Mouse (Mus musculus) lung, postnatal 0 days (tissue): ENCODE data around the gene Dnajb3.
"Not testable (repeated sequence)": the region's sequence is repeated elsewhere in the genome, so short reads cannot be mapped to it uniquely, and the experiment has no call there.

Source experiments
- CTCF ChIP-seq: IDR thresholded peaks from 2 replicates; pipeline ENCODE4 v1.5.1; 2016; ENCODE audit warnings: antibody characterized with exemption, mild to moderate bottlenecking
- EP300 ChIP-seq: IDR thresholded peaks from 2 replicates; pipeline ENCODE4 v1.6.1; 2016; ENCODE audit warnings: antibody characterized with exemption, mild to moderate bottlenecking, control low read depth

DNA sequence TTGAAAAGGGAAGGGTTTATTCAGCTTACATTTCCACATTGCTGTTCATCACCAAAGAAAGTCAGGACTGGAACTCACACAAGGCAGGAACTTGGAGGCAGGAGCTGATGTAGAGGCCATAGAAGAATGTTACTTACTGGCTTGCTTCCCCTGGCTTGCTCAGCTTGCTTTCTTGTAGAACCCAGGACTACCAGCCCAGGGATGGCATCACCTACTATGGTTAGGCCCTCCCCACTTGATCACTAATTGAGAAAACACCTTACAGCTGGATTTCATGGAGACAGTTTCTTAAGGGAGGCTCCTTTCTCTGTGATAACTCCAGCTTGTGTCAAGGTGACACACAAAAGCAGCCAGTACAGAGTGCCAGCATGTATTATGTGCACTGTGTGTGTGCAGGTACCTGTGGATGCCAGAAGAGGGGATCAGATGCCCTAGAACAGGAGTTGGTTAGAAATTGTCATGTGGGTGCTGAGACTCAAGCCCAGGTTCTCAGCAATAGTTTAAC, 17.5 kb upstream of the Dnajb3 start:
- not testable (repeated sequence) for TF ChIP-seq CTCF, EP300
